Comparison of ENCODE assay signal across 8 mouse cellular contexts in genomic region chr16:29882226-29882972, GRCm38 (mm10).
A peak's percentile ranks its signal among the peaks of the same experiment; 100 is the strongest.
DNase-seq lines count a peak whose midpoint lies in the region; ATAC-seq lines count a peak whose summit lies in the region.

No protein-coding gene starts in this region.

- no peaks in the 10 kb centered on the region for H3K36me3 ChIP-seq in intestine, embryonic 16.5 days (ENCODE audit: control insufficient read depth, insufficient read depth, low read length)
- no peaks in the 10 kb centered on the region for H3K36me3 ChIP-seq in midbrain, embryonic 10.5 days

- no peak overlapping the region for H3K4me2 ChIP-seq in intestine, embryonic 16.5 days (ENCODE audit: low read depth, low read length)

- peak; percentile 64 for ATAC-seq in intestine, embryonic 16.5 days

- peak; percentile 89 for DNase-seq in 3134 (ENCODE audit: extremely low read depth, insufficient read length, low spot score)
- DNase-seq in Muller cell, postnatal 12 days (ENCODE audit: inconsistent ontology term) = peak; percentile 96
- DNase-seq in embryo, embryonic 10 days (ENCODE audit: low spot score) = peak; percentile 53
- peak; percentile 37 to 60 for DNase-seq in gastrocnemius, postnatal 4 days (ENCODE audit: low spot score in 2 of 2)
- DNase-seq in midbrain, embryonic 10.5 days (ENCODE audit: low spot score) = peak; percentile 35
- no peak for DNase-seq in yolk sac, embryonic 10.5 days (ENCODE audit: low spot score)
- DNase-seq in B cell, adult 2 months = no peak

- no peaks in the 10 kb centered on the region for H3K9me3 ChIP-seq in intestine, embryonic 16.5 days (ENCODE audit: control insufficient read depth, low read length)
- H3K9me3 ChIP-seq in midbrain, embryonic 10.5 days (replicated peaks) = no peaks in the 10 kb centered on the region

- peaks cover 16% of the 10 kb centered on the region for H3K4me1 ChIP-seq in intestine, embryonic 16.5 days (ENCODE audit: control insufficient read depth, insufficient read depth, low read length)
- H3K4me1 ChIP-seq in midbrain, embryonic 10.5 days = peaks cover 43% of the 10 kb centered on the region

- WGBS in intestine, embryonic 16.5 days = 30% methylated on average over 10 of the region's 10 CpGs
- 13% methylated on average over 10 of the region's 10 CpGs for WGBS in midbrain, embryonic 10.5 days

- 0 out of 2 replicates have a peak overlapping the region, but pooled peaks have one; percentile 45 for H3K9ac ChIP-seq in intestine, embryonic 16.5 days (ENCODE audit: low read depth, low read length)

- 0 out of 2 replicates have a peak overlapping the region, but pooled peaks have one; percentile 18 for H3K27ac ChIP-seq in intestine, embryonic 16.5 days (ENCODE audit: low read length)
- H3K27ac ChIP-seq in midbrain, embryonic 10.5 days (replicated peaks) = peak overlapping the region; percentile 74

- no peaks in the 10 kb centered on the region for H3K27me3 ChIP-seq in intestine, embryonic 16.5 days (replicated peaks; ENCODE audit: control insufficient read depth, insufficient read depth, low read length)
- peaks cover 94% of the 10 kb centered on the region for H3K27me3 ChIP-seq in midbrain, embryonic 10.5 days (ENCODE audit: low read depth, poor library complexity, severe bottlenecking)

- no peak overlapping the region for H3K4me3 ChIP-seq in intestine, embryonic 16.5 days (ENCODE audit: low read length)
- no peak overlapping the region for H3K4me3 ChIP-seq in midbrain, embryonic 10.5 days

Comparison
In these comparisons a context has a peak if more than half of its experiments do, and no peak if none do; other contexts are left out.
1. DNase-seq: peak in 3134 (single experiment), Muller cell, postnatal 12 days (single experiment), embryo, embryonic 10 days (single experiment), gastrocnemius, postnatal 4 days (2 of 2) and midbrain, embryonic 10.5 days (single experiment); none in yolk sac, embryonic 10.5 days (single experiment) and B cell, adult 2 months (0 of 2).